Mouse (Mus musculus) forebrain, postnatal 0 days (tissue): ENCODE measurements around the gene Mpp3. TPM values are rescaled to one million over a fixed set of nuclear protein-coding genes. Genes with fewer than 3 reads are reported as not detected.

ENCODE experiments used
- ATAC-seq: fragments of 200-750 bp; cut with Nextera tagmentation; 2 replicates; pipeline ENCODE4 v1.8.0; 2017; ENCODE audit warnings: mild to moderate bottlenecking, moderate library complexity
- DNase-seq: peaks from one replicate; pipeline ENCODE4 v3.0.0-alpha.2; 2015
- H3K27ac ChIP-seq: fragments of 300-500 bp; sonication (generic); 2 replicates; pipeline ENCODE4 v1.5.1; 2014; ENCODE audit warnings: low read depth, mild to moderate bottlenecking, antibody characterized with exemption, low read length, moderate library complexity, mixed read lengths
- H3K27me3 ChIP-seq: fragments of 300-500 bp; sonication (generic); 2 replicates; pipeline ENCODE4 v1.6.1; 2014; ENCODE audit warnings: mild to moderate bottlenecking, low read length, mixed read lengths; ENCODE audit not compliant: insufficient read depth
- H3K36me3 ChIP-seq: fragments of 300-500 bp; sonication (generic); 2 replicates; pipeline ENCODE4 v1.6.1; 2014; ENCODE audit warnings: mild to moderate bottlenecking, moderate library complexity; ENCODE audit not compliant: insufficient read depth
- H3K4me1 ChIP-seq: fragments of 300-500 bp; sonication (generic); 2 replicates; pipeline ENCODE4 v1.6.1; 2014; ENCODE audit warnings: antibody characterized with exemption; ENCODE audit not compliant: insufficient read depth
- H3K4me2 ChIP-seq: fragments of 300-500 bp; sonication (generic); 2 replicates; pipeline ENCODE4 v1.6.1; 2014; ENCODE audit warnings: low read depth, mild to moderate bottlenecking, moderate library complexity
- H3K4me3 ChIP-seq: fragments of 300-500 bp; sonication (generic); 2 replicates; pipeline ENCODE4 v1.5.1; 2014; ENCODE audit warnings: low read depth, low read length, mixed read lengths
- H3K9ac ChIP-seq: fragments of 300-500 bp; sonication (generic); 2 replicates; pipeline ENCODE4 v1.6.1; 2014; ENCODE audit warnings: mild to moderate bottlenecking
- H3K9me3 ChIP-seq: fragments of 300-500 bp; sonication (generic); 2 replicates; pipeline ENCODE4 v1.6.1; 2016; ENCODE audit warnings: low read length
- CTCF ChIP-seq: sonication (generic); IDR thresholded peaks from 2 replicates; pipeline ENCODE4 v1.5.1; 2016; ENCODE audit warnings: antibody characterized with exemption, control low read depth, low read depth
- WGBS: fragments of 180-500 bp; shearing (Covaris S2); extraction: QIAGEN DNeasy Blood & Tissue Kit; methylation state at CpG from one replicate; pipeline ENCODE4 v1.1.7; 2014; 5-methylcytosine and 5-hydroxymethylcytosine counted together
- polyA plus RNA-seq: library from polyadenylated mRNA; unstranded; fragments of >200 nt; fragmentation: Nextera tagmentation; extraction: Ambion mirVana; gene quantifications from 2 replicates; pipeline ENCODE4 v1.2.1, GENCODE M21; 2015
- total RNA-seq: library from RNA; depleted of rRNA; stranded (reverse); fragments of >200 nt; gene quantifications from 2 replicates; pipeline ENCODE4 v1.2.3, GENCODE M21; 2014; rRNA removed

The Mpp3 gene
- total RNA-seq (56.6 and 60.3 TPM in 2 replicates), polyA plus RNA-seq (45.5 and 46.4 TPM in 2 replicates)

GRCm38 (mm10) chr11:102028087-102028816 lies at the start of gene Mpp3:
Mpp3 (minus strand) TSS chr11:102028461.
- no peak for TF ChIP-seq CTCF
- H3K4me2 ChIP-seq = peak within 1 kb of the TSS; percentile 70
- H3K9me3 ChIP-seq = no peaks in the 10 kb centered on the region
- 55% methylated on average over 6 of the region's 6 CpGs for WGBS
- H3K36me3 ChIP-seq = 0 out of 2 replicates have a peak, but pooled peaks cover 6% of the 10 kb centered on the region
- ATAC-seq (no peak), DNase-seq (no peak)
- H3K4me3 ChIP-seq = peak within 1 kb of the TSS; percentile 72
- no peaks in the 10 kb centered on the region for H3K27me3 ChIP-seq
- peak within 1 kb of the TSS; percentile 85 for H3K27ac ChIP-seq
- 0 out of 2 replicates have a peak, but pooled peaks cover 13% of the 10 kb centered on the region for H3K4me1 ChIP-seq
- peak within 1 kb of the TSS; percentile 77 for H3K9ac ChIP-seq

- Histone ChIP-seq H3K9me3 (no peaks in the 10 kb centered on the region), H3K4me3 (no peak overlapping the region), H3K36me3 (peaks cover 5% of the 10 kb centered on the region; the same call in 1 of the 2 replicates), H3K9ac (no peak overlapping the region), H3K4me1 (no peaks in the 10 kb centered on the region), H3K27ac (no peak overlapping the region), H3K27me3 (no peaks in the 10 kb centered on the region), H3K4me2 (no peak overlapping the region)
- 68% methylated on average over 14 of the region's 14 CpGs for WGBS
- no peak for TF ChIP-seq CTCF
- ATAC-seq = no peak
- no peak for DNase-seq
Observed at GRCm38 (mm10) chr11:102073722-102074121, 45.5 kb upstream of the Mpp3 start.

- Histone ChIP-seq H3K36me3 (no peaks in the 10 kb centered on the region), H3K9me3 (no peaks in the 10 kb centered on the region), H3K4me3 (no peak overlapping the region), H3K9ac (no peak overlapping the region), H3K4me2 (no peak overlapping the region), H3K4me1 (no peaks in the 10 kb centered on the region), H3K27ac (no peak overlapping the region), H3K27me3 (no peaks in the 10 kb centered on the region)
- ATAC-seq (no peak), DNase-seq (no peak)
- no peak for TF ChIP-seq CTCF
- whole genome bisulfite sequencing = 87% methylated on average over 5 of the region's 5 CpGs
Observed at GRCm38 (mm10) chr11:102072729-102073128, 44.5 kb upstream of the Mpp3 start.

GRCm38 (mm10) chr11:102070426-102070825 lies 42.2 kb upstream of the Mpp3 start:
- H3K4me2 ChIP-seq = peak overlapping the region; percentile 31
- no peak overlapping the region for H3K27ac ChIP-seq

GRCm38 (mm10) chr11:102069633-102070032 lies 41.4 kb upstream of the Mpp3 start:
- Histone ChIP-seq H3K36me3 (no peaks in the 10 kb centered on the region), H3K4me1 (no peaks in the 10 kb centered on the region), H3K27me3 (no peaks in the 10 kb centered on the region), H3K9ac (no peak overlapping the region), H3K27ac (no peak overlapping the region), H3K4me2 (peak overlapping the region; percentile 31), H3K4me3 (no peak overlapping the region), H3K9me3 (no peaks in the 10 kb centered on the region)
- 45% methylated on average over 11 of the region's 11 CpGs for WGBS
- DNase-seq (peak; percentile 58), ATAC-seq (peak; percentile 43; the same call in 1 of the 2 replicates)
- TF ChIP-seq CTCF = no peak

More at GRCm38 (mm10) chr11:102070426-102070825, 42.2 kb upstream of the Mpp3 start:
- Histone ChIP-seq H3K27me3 (no peaks in the 10 kb centered on the region), H3K4me1 (no peaks in the 10 kb centered on the region), H3K9ac (no peak overlapping the region), H3K9me3 (no peaks in the 10 kb centered on the region), H3K4me3 (no peak overlapping the region), H3K36me3 (no peaks in the 10 kb centered on the region)
- ATAC-seq (no peak), DNase-seq (no peak)
- 15% methylated on average over 13 of the region's 13 CpGs for WGBS
- TF ChIP-seq CTCF = no peak

- no peak for DNase-seq
- H3K9ac ChIP-seq = no peak overlapping the region
- H3K36me3 ChIP-seq = peaks cover 3% of the 10 kb centered on the region
- no peak overlapping the region for H3K27ac ChIP-seq
- no peaks in the 10 kb centered on the region for H3K4me1 ChIP-seq
- WGBS = 45% methylated on average over 2 of the region's 2 CpGs
- no peak overlapping the region for H3K4me2 ChIP-seq
- no peaks in the 10 kb centered on the region for H3K9me3 ChIP-seq
- no peaks in the 10 kb centered on the region for H3K27me3 ChIP-seq
- H3K4me3 ChIP-seq = no peak overlapping the region
- ATAC-seq = no peak
- TF ChIP-seq CTCF = peak; percentile 56
Observed at GRCm38 (mm10) chr11:102068969-102069368, 40.7 kb upstream of the Mpp3 start.

- H3K36me3 ChIP-seq = peaks cover 32% of the 10 kb centered on the region
- ATAC-seq = no peak
- H3K4me2 ChIP-seq = no peak overlapping the region
- DNase-seq = no peak
- H3K4me1 ChIP-seq = no peaks in the 10 kb centered on the region
- H3K9ac ChIP-seq = no peak overlapping the region
- no peaks in the 10 kb centered on the region for H3K9me3 ChIP-seq
- no peak overlapping the region for H3K27ac ChIP-seq
- no peak overlapping the region for H3K4me3 ChIP-seq
- TF ChIP-seq CTCF = no peak
- H3K27me3 ChIP-seq = no peaks in the 10 kb centered on the region
- 88% methylated on average over 13 of the region's 13 CpGs for WGBS
Observed at GRCm38 (mm10) chr11:102063076-102063475, 34.8 kb upstream of the Mpp3 start.
